ENCODE assay signal across 31 mouse cellular contexts in the genomic region with DNA sequence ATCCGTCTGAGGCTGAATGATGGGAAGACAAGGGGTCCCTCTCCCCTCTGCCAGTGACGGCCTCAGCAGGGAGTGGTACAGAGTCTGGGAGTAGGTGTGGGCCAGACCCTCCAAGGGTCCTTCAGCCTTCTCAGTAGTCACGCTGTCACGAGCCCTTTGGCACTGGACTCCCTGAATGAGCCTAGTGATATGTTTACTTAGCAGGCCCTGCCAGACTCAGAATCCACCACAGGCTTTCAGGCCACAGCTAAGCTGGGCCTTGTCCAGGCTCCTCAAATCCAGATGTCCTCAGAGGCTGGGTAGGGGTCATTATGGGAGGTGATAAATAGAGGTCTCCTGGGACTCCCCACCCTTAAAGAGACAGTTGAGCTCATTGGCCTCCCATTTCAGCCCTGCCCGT. TPM values are rescaled to one million over a fixed set of nuclear protein-coding genes. Genes with fewer than 3 reads are reported as not detected.
A peak's percentile ranks its signal among the peaks of the same experiment; 100 is the strongest.
DNase-seq lines count a peak whose midpoint lies in the region; ATAC-seq and TF ChIP-seq lines count a peak whose summit lies in the region.
"Had no signal": no experiment of that assay in that cellular context is flagged by ENCODE, and none has a peak within 500 bp of the region (broad histone marks: within the 10 kb centered on the region; RNA-seq: fewer than 3 reads in every experiment).

No protein-coding gene starts in this region.

- no peaks in the 10 kb centered on the region for H3K9me3 ChIP-seq in forebrain, embryonic 12.5 days
- H3K9me3 ChIP-seq in forebrain, embryonic 13.5 days (replicated peaks) = no peaks in the 10 kb centered on the region
- H3K9me3 ChIP-seq in lung, postnatal 0 days (ENCODE audit: low read length) = no peaks in the 10 kb centered on the region
- H3K9me3 ChIP-seq: embryonic facial prominence, embryonic 13.5 days; forebrain, embryonic 10.5 days; heart, embryonic 10.5 days; hindbrain, embryonic 12.5 days; intestine, embryonic 15.5 days; limb, embryonic 15.5 days; liver, embryonic 13.5 days; midbrain, embryonic 12.5 days; stomach, embryonic 15.5 days had no signal

- no peak overlapping the region for H3K4me2 ChIP-seq in forebrain, embryonic 12.5 days
- H3K4me2 ChIP-seq in forebrain, embryonic 13.5 days = no peak overlapping the region
- H3K4me2 ChIP-seq in lung, postnatal 0 days (replicated peaks; ENCODE audit: low read depth, low read length) = no peak overlapping the region
- H3K4me2 ChIP-seq: embryonic facial prominence, embryonic 13.5 days; hindbrain, embryonic 12.5 days; intestine, embryonic 15.5 days; limb, embryonic 15.5 days; liver, embryonic 13.5 days; midbrain, embryonic 12.5 days; stomach, embryonic 15.5 days had no signal

- TF ChIP-seq CTCF in heart, adult 2 months (IDR thresholded peaks at IDR 0.05) = no peak
- no peak for TF ChIP-seq CTCF in lung, postnatal 0 days (IDR thresholded peaks at IDR 0.05)

- peaks cover 5% of the 10 kb centered on the region for H3K79me2 ChIP-seq in heart, adult 2 months (replicated peaks; ENCODE audit: control insufficient read depth, insufficient read depth, low read length)

- DNase-seq in heart, adult 2 months = no peak
- DNase-seq in heart, adult 8-10 months (ENCODE audit: low spot score) = no peak
- DNase-seq in lung, postnatal 0 days (ENCODE audit: low spot score) = peak; percentile 52
- DNase-seq in lung, postnatal 25 days (ENCODE audit: low spot score) = no peak
- peak; percentile 19 for DNase-seq in urinary bladder, adult 2 months (ENCODE audit: low spot score)
- no peak for DNase-seq in urinary bladder, postnatal 14 days (ENCODE audit: low spot score)
- DNase-seq: adrenal gland, postnatal 25 days; cerebellum, adult 11-12 months; cerebellum, adult 9-11 months; embryo, embryonic 11 days; forebrain, postnatal 0 days; gastrocnemius, postnatal 25 days; kidney, adult 8-10 months; kidney, postnatal 4 days; liver, embryonic 13.5 days; right cerebral cortex, postnatal 25 days had no signal

- H3K9ac ChIP-seq in forebrain, embryonic 12.5 days = peak overlapping the region; percentile 25; the same call in 1 of the 2 replicates
- no peak overlapping the region for H3K9ac ChIP-seq in forebrain, embryonic 13.5 days
- peak overlapping the region; percentile 74 for H3K9ac ChIP-seq in heart, adult 2 months (ENCODE audit: low read depth, low read length)
- no peak overlapping the region for H3K9ac ChIP-seq in lung, postnatal 0 days (replicated peaks; ENCODE audit: low read depth)
- H3K9ac ChIP-seq: embryonic facial prominence, embryonic 13.5 days; forebrain, postnatal 0 days; hindbrain, embryonic 12.5 days; intestine, embryonic 15.5 days; limb, embryonic 15.5 days; liver, embryonic 13.5 days; midbrain, embryonic 12.5 days; stomach, embryonic 15.5 days had no signal

- no peak overlapping the region for H3K4me3 ChIP-seq in forebrain, embryonic 12.5 days (replicated peaks)
- H3K4me3 ChIP-seq in forebrain, embryonic 13.5 days = no peak overlapping the region
- H3K4me3 ChIP-seq in heart, adult 2 months = peak overlapping the region; percentile 47
- no peak overlapping the region for H3K4me3 ChIP-seq in lung, postnatal 0 days (ENCODE audit: low read depth, low read length)
- H3K4me3 ChIP-seq: embryonic facial prominence, embryonic 13.5 days; forebrain, embryonic 10.5 days; heart, embryonic 10.5 days; hindbrain, embryonic 12.5 days; intestine, embryonic 15.5 days; limb, embryonic 15.5 days; liver, embryonic 13.5 days; midbrain, embryonic 12.5 days; stomach, embryonic 15.5 days had no signal

- WGBS in forebrain, embryonic 12.5 days = 83% methylated on average over 5 of the region's 5 CpGs
- WGBS in forebrain, embryonic 13.5 days = 89% methylated on average over 5 of the region's 5 CpGs
- 67% methylated on average over 5 of the region's 5 CpGs for WGBS in heart, adult 2 months
- 52% methylated on average over 5 of the region's 5 CpGs for WGBS in lung, postnatal 0 days

- H3K36me3 ChIP-seq in forebrain, embryonic 12.5 days (replicated peaks) = peaks cover 7% of the 10 kb centered on the region
- H3K36me3 ChIP-seq in forebrain, embryonic 13.5 days (ENCODE audit: poor library complexity, severe bottlenecking) = peaks cover 12% of the 10 kb centered on the region
- H3K36me3 ChIP-seq in heart, adult 2 months (ENCODE audit: control insufficient read depth, insufficient read depth, low read length) = no peaks in the 10 kb centered on the region
- peaks cover 7% of the 10 kb centered on the region; the same call in 1 of the 2 replicates for H3K36me3 ChIP-seq in lung, postnatal 0 days (ENCODE audit: insufficient read depth, low read length)
- H3K36me3 ChIP-seq: stomach, embryonic 15.5 days had no signal

- intact Hi-C loops in heart, adult 2 months (cut with DNase I) = no loop called here

- no peak for TF ChIP-seq POLR2A in heart, adult 2 months (IDR thresholded peaks at IDR 0.05; ENCODE audit: insufficient read depth, low read depth, low read length)

- peaks cover 43% of the 10 kb centered on the region for H3K4me1 ChIP-seq in forebrain, embryonic 12.5 days
- peaks cover 34% of the 10 kb centered on the region for H3K4me1 ChIP-seq in forebrain, embryonic 13.5 days
- H3K4me1 ChIP-seq in heart, adult 2 months (ENCODE audit: control insufficient read depth, insufficient read depth, low read length) = peaks cover 16% of the 10 kb centered on the region
- peaks cover 4% of the 10 kb centered on the region; the same call in 1 of the 2 replicates for H3K4me1 ChIP-seq in lung, postnatal 0 days (ENCODE audit: insufficient read depth, low read depth, low read length)

- no peak for TF ChIP-seq EP300 in heart, adult 2 months (IDR thresholded peaks at IDR 0.05; ENCODE audit: insufficient read depth, low read depth, low read length)
- TF ChIP-seq EP300 in lung, postnatal 0 days (IDR thresholded peaks at IDR 0.05) = no peak

- no peak overlapping the region for H3K27ac ChIP-seq in forebrain, embryonic 12.5 days
- no peak overlapping the region for H3K27ac ChIP-seq in forebrain, embryonic 13.5 days
- H3K27ac ChIP-seq in heart, adult 2 months = peak overlapping the region; percentile 70
- no peak overlapping the region for H3K27ac ChIP-seq in lung, postnatal 0 days (ENCODE audit: low read length)
- H3K27ac ChIP-seq: embryonic facial prominence, embryonic 13.5 days; forebrain, embryonic 10.5 days; heart, embryonic 10.5 days; hindbrain, embryonic 12.5 days; hindbrain, postnatal 0 days; intestine, embryonic 15.5 days; kidney, postnatal 0 days; limb, embryonic 15.5 days; liver, embryonic 13.5 days; midbrain, embryonic 12.5 days; stomach, embryonic 15.5 days had no signal

- H3K27me3 ChIP-seq in forebrain, embryonic 12.5 days = no peaks in the 10 kb centered on the region
- H3K27me3 ChIP-seq in forebrain, embryonic 13.5 days = no peaks in the 10 kb centered on the region
- H3K27me3 ChIP-seq in heart, adult 2 months (ENCODE audit: control insufficient read depth, insufficient read depth, low read length) = no peaks in the 10 kb centered on the region
- no peaks in the 10 kb centered on the region for H3K27me3 ChIP-seq in lung, postnatal 0 days (replicated peaks; ENCODE audit: insufficient read depth, low read length)
- H3K27me3 ChIP-seq: embryonic facial prominence, embryonic 13.5 days; hindbrain, embryonic 12.5 days; intestine, embryonic 15.5 days; limb, embryonic 15.5 days; liver, embryonic 13.5 days; Patski; stomach, embryonic 15.5 days had no signal

- ATAC-seq in forebrain, embryonic 12.5 days (ENCODE audit: low FRiP score) = no peak
- ATAC-seq in forebrain, embryonic 13.5 days = no peak
- ATAC-seq in lung, postnatal 0 days = no peak
- ATAC-seq: forebrain, postnatal 0 days; hindbrain, postnatal 0 days; intestine, embryonic 15.5 days; Patski had no signal

RNA-seq across cellular contexts. Expression of gene Twf2, which starts 5.3 kb away (rescaled TPM):
- 53.9 and 59.3 TPM in 2 replicates for polyA plus RNA-seq in forebrain, embryonic 12.5 days (2016; fragmentation: Nextera tagmentation; extraction: Ambion mirVana)
- 48.0 and 51.7 TPM in 2 replicates for polyA plus RNA-seq in forebrain, embryonic 13.5 days (2015; fragmentation: Nextera tagmentation; extraction: Ambion mirVana)
- total RNA-seq in heart, adult 2 months (2021) = 100 to 1,000 TPM; 182 to 219 TPM
- polyA plus RNA-seq in heart, adult 2 months (2012; rRNA removed) = 251 and 268 TPM in 2 replicates
- total RNA-seq in heart, adult 8-10 months (2022) = 100 to 1,000 TPM; 188 to 245 (median 236) TPM
- polyA plus RNA-seq in lung, postnatal 0 days (2015; fragmentation: Nextera tagmentation; extraction: Ambion mirVana) = 64.2 and 64.6 TPM in 2 replicates
- polyA plus RNA-seq in urinary bladder, adult 2 months (2012; rRNA removed) = 33.1 and 35.7 TPM in 2 replicates

RNA-seq across cellular contexts. Expression of gene Ppm1m, which starts 8.6 kb away (rescaled TPM):
- polyA plus RNA-seq in forebrain, embryonic 12.5 days (2016; fragmentation: Nextera tagmentation; extraction: Ambion mirVana) = 29.6 and 33.3 TPM in 2 replicates
- 19.5 and 20.1 TPM in 2 replicates for polyA plus RNA-seq in forebrain, embryonic 13.5 days (2015; fragmentation: Nextera tagmentation; extraction: Ambion mirVana)
- total RNA-seq in heart, adult 2 months (2021) = 10 to 100 TPM; 10.8 to 12.1 TPM
- polyA plus RNA-seq in heart, adult 2 months (2012; rRNA removed) = 17.4 and 18.9 TPM in 2 replicates
- 10 to 100 TPM in 3 of 4 experiments, 1 to 10 TPM in 1; 9.4 to 12.8 (median 12.3) TPM for total RNA-seq in heart, adult 8-10 months (2022)
- polyA plus RNA-seq in lung, postnatal 0 days (2015; fragmentation: Nextera tagmentation; extraction: Ambion mirVana) = 33.4 and 37.2 TPM in 2 replicates
- 40.2 and 47.0 TPM in 2 replicates for polyA plus RNA-seq in urinary bladder, adult 2 months (2012; rRNA removed)

RNA-seq across cellular contexts. Expression of gene Tlr9, which starts 14.2 kb away (rescaled TPM):
- not detected in 2 replicates for polyA plus RNA-seq in forebrain, embryonic 12.5 days (2016; fragmentation: Nextera tagmentation; extraction: Ambion mirVana)
- polyA plus RNA-seq in forebrain, embryonic 13.5 days (2015; fragmentation: Nextera tagmentation; extraction: Ambion mirVana) = not detected in 2 replicates
- under 1 TPM; 0.39 to 0.47 TPM for total RNA-seq in heart, adult 2 months (2021)
- polyA plus RNA-seq in heart, adult 2 months (2012; rRNA removed) = 1.1 and 1.9 TPM in 2 replicates
- total RNA-seq in heart, adult 8-10 months (2022) = under 1 TPM; 0.33 to 0.57 (median 0.42) TPM
- polyA plus RNA-seq in lung, postnatal 0 days (2015; fragmentation: Nextera tagmentation; extraction: Ambion mirVana) = 0.12 and 0.15 TPM in 2 replicates
- polyA plus RNA-seq in urinary bladder, adult 2 months (2012; rRNA removed) = 1.8 and 2.5 TPM in 2 replicates
- total RNA-seq: MEL had no signal
- polyA plus RNA-seq: C2C12; embryonic facial prominence, embryonic 13.5 days; forebrain, embryonic 10.5 days; heart, embryonic 10.5 days; midbrain, embryonic 12.5 days had no signal

RNA-seq across cellular contexts. Expression of gene Wdr82, which starts 37.5 kb away (rescaled TPM):
- 38.1 and 41.2 TPM in 2 replicates for polyA plus RNA-seq in forebrain, embryonic 12.5 days (2016; fragmentation: Nextera tagmentation; extraction: Ambion mirVana)
- 33.8 and 40.1 TPM in 2 replicates for polyA plus RNA-seq in forebrain, embryonic 13.5 days (2015; fragmentation: Nextera tagmentation; extraction: Ambion mirVana)
- 10 to 100 TPM; 35.1 to 37.0 TPM for total RNA-seq in heart, adult 2 months (2021)
- polyA plus RNA-seq in heart, adult 2 months (2012; rRNA removed) = 30.5 and 61.6 TPM in 2 replicates
- 10 to 100 TPM; 29.6 to 38.5 (median 34.0) TPM for total RNA-seq in heart, adult 8-10 months (2022)
- 11.3 and 13.2 TPM in 2 replicates for polyA plus RNA-seq in lung, postnatal 0 days (2015; fragmentation: Nextera tagmentation; extraction: Ambion mirVana)
- 67.9 and 72.1 TPM in 2 replicates for polyA plus RNA-seq in urinary bladder, adult 2 months (2012; rRNA removed)

RNA-seq across cellular contexts. Expression of gene Alas1, which starts 40.3 kb away (rescaled TPM):
- 78.0 and 79.0 TPM in 2 replicates for polyA plus RNA-seq in forebrain, embryonic 12.5 days (2016; fragmentation: Nextera tagmentation; extraction: Ambion mirVana)
- 86.8 and 87.7 TPM in 2 replicates for polyA plus RNA-seq in forebrain, embryonic 13.5 days (2015; fragmentation: Nextera tagmentation; extraction: Ambion mirVana)
- 100 to 1,000 TPM; 438 to 443 TPM for total RNA-seq in heart, adult 2 months (2021)
- 382 and 470 TPM in 2 replicates for polyA plus RNA-seq in heart, adult 2 months (2012; rRNA removed)
- total RNA-seq in heart, adult 8-10 months (2022) = 100 to 1,000 TPM; 335 to 477 (median 407) TPM
- polyA plus RNA-seq in lung, postnatal 0 days (2015; fragmentation: Nextera tagmentation; extraction: Ambion mirVana) = 292 and 310 TPM in 2 replicates
- 93.3 and 105 TPM in 2 replicates for polyA plus RNA-seq in urinary bladder, adult 2 months (2012; rRNA removed)

Comparison
In these comparisons a context has a peak if more than half of its experiments do, and no peak if none do; other contexts are left out.
1. H3K9ac ChIP-seq: peak in forebrain, embryonic 12.5 days (single experiment) and heart, adult 2 months (single experiment); none in forebrain, embryonic 13.5 days (single experiment) and lung, postnatal 0 days (single experiment).
2. DNase-seq: peak in lung, postnatal 0 days (single experiment) and urinary bladder, adult 2 months (single experiment); none in heart, adult 2 months (0 of 2), heart, adult 8-10 months (single experiment), lung, postnatal 25 days (single experiment) and urinary bladder, postnatal 14 days (single experiment).